Mouse (Mus musculus) left cerebral cortex, postnatal 36 days (tissue): ENCODE measurements around the gene Tmem86a. TPM values are rescaled to one million over a fixed set of nuclear protein-coding genes. Genes with fewer than 3 reads are reported as not detected.

Source experiments
- DNase-seq, 2 experiments: peaks; one replicate each; pipeline ENCODE4 v3.0.0; 2021 to 2022; ENCODE audit warnings: low spot score in 2 of 2, mixed read lengths in 1 of 2
- intact Hi-C: fragments of 180-260 bp; cut with DNase I; formaldehyde crosslinking; loops from one replicate; pipeline ENCODE4 v1.15.1; 2025
- total RNA-seq, 2 experiments: library from RNA; stranded (reverse); gene quantifications; 2 replicates each; pipeline ENCODE4 v1.2.3; 2021

Tmem86a gene
- total RNA-seq, 2 experiments from 2014 or later = 15.1 to 17.1 TPM

GRCm38 (mm10) chr7:47066942-47067341 lies 16.5 kb downstream of the Tmem86a start:
- intact Hi-C loops = no loop called here
- no peak for DNase-seq

GRCm38 (mm10) chr7:47067879-47068278 lies 17.5 kb downstream of the Tmem86a start:
- DNase-seq = no peak
- intact Hi-C loops = no loop called here

GRCm38 (mm10) chr7:47072551-47072950 lies 22.1 kb downstream of the Tmem86a start:
- DNase-seq = no peak
- intact Hi-C loops = no loop called here

GRCm38 (mm10) chr7:47073536-47074521 lies 23.4 kb downstream of the Tmem86a start:
- no peak for DNase-seq
- intact Hi-C loops = no loop called here

GRCm38 (mm10) chr7:47076193-47076592 lies 25.8 kb downstream of the Tmem86a start:
- intact Hi-C loops = no loop called here

GRCm38 (mm10) chr7:47076729-47077128 lies 26.3 kb downstream of the Tmem86a start:
- no peak for DNase-seq
- intact Hi-C loops = no loop called here

More at GRCm38 (mm10) chr7:47076193-47076592, 25.8 kb downstream of the Tmem86a start:
- no peak for DNase-seq

GRCm38 (mm10) chr7:47077451-47077850 lies 27.1 kb downstream of the Tmem86a start:
- no peak for DNase-seq
- intact Hi-C loops = no loop called here

GRCm38 (mm10) chr7:47080868-47081267 lies 30.5 kb downstream of the Tmem86a start:
- intact Hi-C loops = loop anchor here (2.0 to 5.0 kb wide), 3 partner anchors 51 to 66 kb away; partner anchors contain the start of gene Ptpn5
- DNase-seq = no peak

- peak; percentile 41 to 64 for DNase-seq
- intact Hi-C loops = loop anchor here (2.0 to 5.0 kb wide), 3 partner anchors 51 to 66 kb away; partner anchors contain the start of gene Ptpn5
Observed at GRCm38 (mm10) chr7:47081277-47081676, 30.9 kb downstream of the Tmem86a start.

- intact Hi-C loops = no loop called here
- DNase-seq = no peak
Observed at GRCm38 (mm10) chr7:47085075-47085474, 34.7 kb downstream of the Tmem86a start.

GRCm38 (mm10) chr7:47093935-47094334 lies 43.5 kb downstream of the Tmem86a start:
- no peak for DNase-seq
- intact Hi-C loops = no loop called here

- no peak for DNase-seq
- intact Hi-C loops = loop anchor here (5.0 kb wide), 1 partner anchor 37 kb away; the partner anchor contains the start of gene Ptpn5
Observed at GRCm38 (mm10) chr7:47094969-47095368, 44.6 kb downstream of the Tmem86a start.

GRCm38 (mm10) chr7:47098044-47098443 lies 47.6 kb downstream of the Tmem86a start:
- intact Hi-C loops = loop anchor here (5.0 kb wide), 1 partner anchor 34 kb away; the partner anchor contains the start of gene Ptpn5

GRCm38 (mm10) chr7:47099306-47099705 lies 48.9 kb downstream of the Tmem86a start:
- intact Hi-C loops = loop anchor here (5.0 kb wide), 1 partner anchor 33 kb away; the partner anchor contains the start of gene Ptpn5
- DNase-seq = peak in 1 of 2 experiments; percentile 45

More at GRCm38 (mm10) chr7:47098044-47098443, 47.6 kb downstream of the Tmem86a start:
- peak; percentile 55 to 60 for DNase-seq

- intact Hi-C loops = no loop called here
Observed at GRCm38 (mm10) chr7:47100615-47101014, 50.2 kb downstream of the Tmem86a start.

GRCm38 (mm10) chr7:47102970-47103369 lies 52.6 kb downstream of the Tmem86a start:
- intact Hi-C loops = no loop called here
- no peak for DNase-seq

More at GRCm38 (mm10) chr7:47100615-47101014, 50.2 kb downstream of the Tmem86a start:
- DNase-seq = no peak

- intact Hi-C loops = no loop called here
- DNase-seq = no peak
Observed at GRCm38 (mm10) chr7:47103671-47104414, 53.4 kb downstream of the Tmem86a start.
